Mouse (Mus musculus) heart, adult 2 months (tissue): Measurements from ENCODE around the gene Ip6k3.
A peak's percentile ranks its signal among the peaks of the same experiment; 100 is the strongest.

Experiments used
- CTCF ChIP-seq: fragments of 200-600 bp; IDR thresholded peaks from 2 replicates; pipeline ENCODE4 v1.8.1; 2022; ENCODE audit warnings: antibody characterized with exemption, mild to moderate bottlenecking, moderate library complexity
- POLR2A ChIP-seq: fragments of 200-500 bp; IDR thresholded peaks from 2 replicates; pipeline ENCODE4 v1.6.1; 2011; ENCODE audit warnings: mild to moderate bottlenecking, low read depth, low read length, control low read depth; ENCODE audit not compliant: insufficient read depth

DNA sequence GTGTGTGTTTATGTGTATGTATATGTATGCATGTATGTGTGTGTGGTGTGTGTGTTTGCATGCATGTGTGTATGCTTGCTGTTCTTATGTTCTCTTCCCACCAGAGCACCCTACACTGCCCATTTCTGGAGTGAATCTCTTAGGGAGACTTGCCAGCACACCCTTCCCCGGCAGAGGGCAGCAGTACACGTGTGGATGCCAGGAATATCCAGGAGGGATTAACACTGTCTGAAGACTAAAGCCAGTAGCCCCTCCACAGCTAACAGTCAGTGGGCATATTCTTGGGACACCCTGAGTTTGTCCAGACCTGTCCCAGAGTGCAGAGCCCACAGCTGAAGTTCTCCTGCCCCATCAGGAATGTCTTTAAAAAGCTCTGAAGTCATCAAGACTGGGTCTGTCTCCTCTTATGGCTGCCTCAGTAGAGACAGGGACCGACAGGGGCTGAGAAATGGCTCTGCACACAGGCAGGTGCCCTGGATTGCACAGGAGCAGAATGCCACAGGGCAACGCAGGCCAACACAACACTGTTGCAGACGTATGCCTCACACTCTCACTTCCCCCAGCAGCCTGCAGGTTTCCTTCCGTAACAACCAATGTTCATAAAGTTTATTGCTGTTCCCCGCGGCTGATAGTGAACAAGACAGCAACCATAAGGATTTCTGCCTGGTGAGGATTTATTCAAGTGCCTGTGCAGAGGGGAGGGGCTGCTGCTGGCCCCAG is 2.4 kb downstream of the Ip6k3 start:
- TF ChIP-seq CTCF (peak; percentile 68), POLR2A (no peak)
